ENCODE assay signal across 29 mouse cellular contexts in genomic region chr3:55527566-55527965, GRCm38 (mm10). TPM values are rescaled to one million over a fixed set of nuclear protein-coding genes. Genes with fewer than 3 reads are reported as not detected.
DNase-seq lines count a peak whose midpoint lies in the region; ATAC-seq and TF ChIP-seq lines count a peak whose summit lies in the region.
"Had no signal": no experiment of that assay in that cellular context is flagged by ENCODE, and none has a peak within 500 bp of the region (broad histone marks: within the 10 kb centered on the region; RNA-seq: fewer than 3 reads in every experiment).

No protein-coding gene starts in this region.

- peaks cover 57% of the 10 kb centered on the region for H3K4me1 ChIP-seq in hindbrain, embryonic 12.5 days
- peaks cover 46% of the 10 kb centered on the region for H3K4me1 ChIP-seq in midbrain, embryonic 12.5 days
- peaks cover 89% of the 10 kb centered on the region for H3K4me1 ChIP-seq in neural tube, embryonic 13.5 days (replicated peaks)
- H3K4me1 ChIP-seq in forebrain, embryonic 16.5 days (replicated peaks; ENCODE audit: control insufficient read depth, insufficient read depth, low read length): peaks cover 24% of the 10 kb centered on the region
- H3K4me1 ChIP-seq: megakaryocyte, embryonic 14.5 days had no signal

- no peak overlapping the region for H3K4me2 ChIP-seq in hindbrain, embryonic 12.5 days (replicated peaks)
- H3K4me2 ChIP-seq in midbrain, embryonic 12.5 days (replicated peaks): no peak overlapping the region
- no peak overlapping the region for H3K4me2 ChIP-seq in neural tube, embryonic 13.5 days
- H3K4me2 ChIP-seq in forebrain, embryonic 16.5 days (ENCODE audit: low read length): no peak overlapping the region
- H3K4me2 ChIP-seq: liver, embryonic 11.5 days; stomach, embryonic 15.5 days had no signal

- H3K27ac ChIP-seq in layer of hippocampus, adult 2 months: peak overlapping the region; percentile 70
- peak overlapping the region; percentile 67 for H3K27ac ChIP-seq in hindbrain, embryonic 12.5 days
- peak overlapping the region; percentile 50 for H3K27ac ChIP-seq in midbrain, embryonic 12.5 days (replicated peaks)
- H3K27ac ChIP-seq in neural tube, embryonic 13.5 days (replicated peaks): peak overlapping the region; percentile 77
- H3K27ac ChIP-seq in forebrain, embryonic 16.5 days (ENCODE audit: low read length): no peak overlapping the region
- H3K27ac ChIP-seq: heart, adult 2 months; stomach, embryonic 15.5 days had no signal

- H3K36me3 ChIP-seq in hindbrain, embryonic 12.5 days: no peaks in the 10 kb centered on the region
- no peaks in the 10 kb centered on the region for H3K36me3 ChIP-seq in midbrain, embryonic 12.5 days
- H3K36me3 ChIP-seq in neural tube, embryonic 13.5 days: no peaks in the 10 kb centered on the region
- no peaks in the 10 kb centered on the region for H3K36me3 ChIP-seq in forebrain, embryonic 16.5 days (ENCODE audit: control insufficient read depth, insufficient read depth)
- H3K36me3 ChIP-seq: G1E; stomach, embryonic 15.5 days had no signal

- no peak for DNase-seq in layer of hippocampus, adult 2 months (ENCODE audit: low spot score in 2 of 2)
- no peak for DNase-seq in layer of hippocampus, adult 18-20 months (ENCODE audit: low spot score in 2 of 2)
- DNase-seq in kidney, adult 9 months: no peak
- no peak for DNase-seq in B cell, adult 2 months
- DNase-seq: adrenal gland, postnatal 14 days; cerebellum, adult 11 months; embryo, embryonic 11 days; forebrain, postnatal 0 days; heart, adult 2 months; kidney, adult 11 months; kidney, postnatal 14 days; lung, adult 18-20 months; thymus, adult 18-20 months; thymus, postnatal 4 days had no signal

- H3K9me3 ChIP-seq in hindbrain, embryonic 12.5 days (replicated peaks): no peaks in the 10 kb centered on the region
- H3K9me3 ChIP-seq in midbrain, embryonic 12.5 days: no peaks in the 10 kb centered on the region
- H3K9me3 ChIP-seq in neural tube, embryonic 13.5 days: no peaks in the 10 kb centered on the region
- H3K9me3 ChIP-seq in forebrain, embryonic 16.5 days (ENCODE audit: control insufficient read depth, low read length): no peaks in the 10 kb centered on the region
- H3K9me3 ChIP-seq: megakaryocyte, embryonic 14.5 days; stomach, embryonic 15.5 days had no signal

- ATAC-seq in hindbrain, embryonic 12.5 days (ENCODE audit: low FRiP score): no peak
- no peak for ATAC-seq in midbrain, embryonic 12.5 days (ENCODE audit: low FRiP score, low read depth)
- ATAC-seq in neural tube, embryonic 13.5 days (ENCODE audit: low read depth): no peak
- no peak for ATAC-seq in forebrain, embryonic 16.5 days
- ATAC-seq: forebrain, postnatal 0 days had no signal

- 57% methylated on average over 1 of the region's 1 CpGs for WGBS in hindbrain, embryonic 12.5 days
- WGBS in midbrain, embryonic 12.5 days: 12% methylated on average over 1 of the region's 1 CpGs
- WGBS in neural tube, embryonic 13.5 days: 42% methylated on average over 1 of the region's 1 CpGs
- 7% methylated on average over 1 of the region's 1 CpGs for WGBS in forebrain, embryonic 16.5 days

- H3K9ac ChIP-seq in hindbrain, embryonic 12.5 days: no peak overlapping the region
- H3K9ac ChIP-seq in midbrain, embryonic 12.5 days (replicated peaks): no peak overlapping the region
- no peak overlapping the region for H3K9ac ChIP-seq in neural tube, embryonic 13.5 days
- H3K9ac ChIP-seq in forebrain, embryonic 16.5 days (replicated peaks; ENCODE audit: low read depth, low read length): no peak overlapping the region
- H3K9ac ChIP-seq: forebrain, postnatal 0 days; stomach, embryonic 15.5 days had no signal

- no peak for TF ChIP-seq CTCF in layer of hippocampus, adult 2 months (conservative IDR thresholded peaks at IDR 0.05)

- H3K4me3 ChIP-seq in layer of hippocampus, adult 2 months: no peak overlapping the region
- no peak overlapping the region for H3K4me3 ChIP-seq in hindbrain, embryonic 12.5 days
- H3K4me3 ChIP-seq in midbrain, embryonic 12.5 days: no peak overlapping the region
- H3K4me3 ChIP-seq in neural tube, embryonic 13.5 days: no peak overlapping the region
- no peak overlapping the region for H3K4me3 ChIP-seq in forebrain, embryonic 16.5 days (replicated peaks; ENCODE audit: low read length)
- H3K4me3 ChIP-seq: heart, adult 2 months; megakaryocyte, embryonic 14.5 days; myocyte; stomach, embryonic 15.5 days had no signal

- no peaks in the 10 kb centered on the region for H3K27me3 ChIP-seq in hindbrain, embryonic 12.5 days
- no peaks in the 10 kb centered on the region for H3K27me3 ChIP-seq in midbrain, embryonic 12.5 days
- no peaks in the 10 kb centered on the region for H3K27me3 ChIP-seq in neural tube, embryonic 13.5 days
- no peaks in the 10 kb centered on the region for H3K27me3 ChIP-seq in forebrain, embryonic 16.5 days (replicated peaks; ENCODE audit: control insufficient read depth, insufficient read depth, low read length)
- H3K27me3 ChIP-seq: stomach, embryonic 15.5 days had no signal

RNA-seq across cellular contexts. Expression of gene Gm21954, which starts 55.6 kb away (rescaled TPM):
- not detected for total RNA-seq in layer of hippocampus, adult 2 months (2021)
- total RNA-seq in layer of hippocampus, adult 18-20 months (2021): not detected
- not detected in 2 replicates for polyA plus RNA-seq in hindbrain, embryonic 12.5 days (2016; fragmentation: Nextera tagmentation; extraction: Ambion mirVana)
- polyA plus RNA-seq in midbrain, embryonic 12.5 days (2016; fragmentation: Nextera tagmentation; extraction: Ambion mirVana): not detected in 2 replicates
- not detected in 2 replicates for polyA plus RNA-seq in neural tube, embryonic 13.5 days (2015; fragmentation: Nextera tagmentation; extraction: Ambion mirVana)
- polyA plus RNA-seq in forebrain, embryonic 16.5 days (2015; fragmentation: Nextera tagmentation; extraction: Ambion mirVana): not detected in 2 replicates
- total RNA-seq: adrenal gland, postnatal 14 days; forebrain, postnatal 0 days; G1E; gastrocnemius, adult 8-10 months; heart, adult 2 months; hematopoietic stem cell, adult 5-6 weeks; left cerebral cortex, adult 18-20 months had no signal
- polyA plus RNA-seq: embryonic facial prominence, embryonic 14.5 days; forebrain, postnatal 0 days; G1E; heart, adult 2 months; heart, embryonic 14.5 days; limb, embryonic 11.5 days; liver, embryonic 11.5 days; myocyte; stomach, embryonic 15.5 days had no signal
